Comparison of ENCODE assay signal across 30 mouse cellular contexts in the genomic region with DNA sequence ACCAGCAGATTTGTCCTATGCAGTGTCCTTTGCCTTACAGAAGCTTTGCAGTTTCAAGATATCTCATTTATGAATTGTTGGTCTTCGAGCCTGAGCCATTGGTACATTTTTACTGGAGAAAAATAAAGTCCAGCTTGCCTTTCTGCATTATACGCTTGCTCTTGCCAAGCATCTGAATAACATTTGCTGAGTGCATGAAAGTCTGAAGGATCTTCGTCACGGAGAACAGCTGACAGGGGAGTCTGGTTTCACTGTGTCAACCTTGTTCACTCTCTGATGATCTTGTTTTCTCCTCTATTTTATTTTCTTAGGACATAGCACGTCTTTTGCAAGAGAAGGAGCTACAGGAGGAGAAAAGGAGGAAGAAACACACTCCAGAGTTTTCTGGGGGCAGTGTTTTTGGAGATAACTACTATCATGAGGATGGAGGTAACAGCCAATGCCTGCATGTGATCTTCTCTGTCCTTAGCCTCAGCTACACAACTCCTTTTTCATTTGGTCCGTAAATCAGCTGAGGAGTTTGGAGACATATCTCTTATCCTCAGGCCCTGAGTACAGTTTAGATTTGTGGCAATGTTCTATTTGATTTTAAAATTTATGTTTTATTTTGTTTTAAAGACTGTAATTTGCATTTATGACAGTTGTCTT. TPM values are rescaled to one million over a fixed set of nuclear protein-coding genes. Genes with fewer than 3 reads are reported as not detected.
DNase-seq lines count a peak whose midpoint lies in the region; ATAC-seq lines count a peak whose summit lies in the region.
"Had no signal": no experiment of that assay in that cellular context is flagged by ENCODE, and none has a peak within 500 bp of the region (broad histone marks: within the 10 kb centered on the region; RNA-seq: fewer than 3 reads in every experiment).

No protein-coding gene starts in this region.

- no peaks in the 10 kb centered on the region for H3K4me1 ChIP-seq in midbrain, embryonic 11.5 days (ENCODE audit: control insufficient read depth, insufficient read depth, low read length)
- H3K4me1 ChIP-seq in midbrain, embryonic 10.5 days, result no peaks in the 10 kb centered on the region
- H3K4me1 ChIP-seq: embryonic facial prominence, embryonic 13.5 days; forebrain, embryonic 10.5 days; forebrain, embryonic 13.5 days; hindbrain, embryonic 12.5 days; hindbrain, embryonic 15.5 days had no signal

- no peaks in the 10 kb centered on the region; the same call in 1 of the 2 replicates for H3K9me3 ChIP-seq in midbrain, embryonic 11.5 days (ENCODE audit: control insufficient read depth, low read length)
- H3K9me3 ChIP-seq in midbrain, embryonic 10.5 days (replicated peaks), result peaks cover 6% of the 10 kb centered on the region; the same call in 1 of the 2 replicates
- H3K9me3 ChIP-seq: forebrain, embryonic 13.5 days; G1E; hindbrain, embryonic 12.5 days had no signal

- H3K27ac ChIP-seq in midbrain, embryonic 11.5 days (ENCODE audit: low read depth, low read length), result no peak overlapping the region
- H3K27ac ChIP-seq in midbrain, embryonic 10.5 days (replicated peaks), result no peak overlapping the region
- H3K27ac ChIP-seq: embryonic facial prominence, embryonic 13.5 days; forebrain, embryonic 10.5 days; forebrain, embryonic 13.5 days; hindbrain, embryonic 12.5 days; hindbrain, embryonic 15.5 days had no signal

- H3K27me3 ChIP-seq in midbrain, embryonic 11.5 days (ENCODE audit: control insufficient read depth, insufficient read depth, low read length), result no peaks in the 10 kb centered on the region
- no peaks in the 10 kb centered on the region for H3K27me3 ChIP-seq in midbrain, embryonic 10.5 days (ENCODE audit: low read depth, poor library complexity, severe bottlenecking)
- H3K27me3 ChIP-seq: CH12.LX; embryonic facial prominence, embryonic 13.5 days; forebrain, embryonic 13.5 days; hindbrain, embryonic 12.5 days; hindbrain, embryonic 15.5 days had no signal

- H3K4me2 ChIP-seq in midbrain, embryonic 11.5 days, result no peak overlapping the region
- H3K4me2 ChIP-seq: embryonic facial prominence, embryonic 13.5 days; forebrain, embryonic 13.5 days; heart, embryonic 11.5 days; hindbrain, embryonic 12.5 days; hindbrain, embryonic 15.5 days had no signal

- DNase-seq in frontal cortex, postnatal 25 days (ENCODE audit: low spot score in 2 of 2), result no peak
- DNase-seq in gastrocnemius, adult 8-10 months (ENCODE audit: low spot score in 2 of 2), result peak; percentile 15 to 25
- no peak for DNase-seq in gastrocnemius, postnatal 10 days
- peak; percentile 59 for DNase-seq in midbrain, embryonic 11.5 days (ENCODE audit: low spot score, missing footprints)
- no peak for DNase-seq in midbrain, embryonic 10.5 days (ENCODE audit: low spot score)
- DNase-seq in skeletal muscle tissue, adult 2 months (ENCODE audit: low read depth, low spot score), result peak; percentile 78
- DNase-seq in thymus, postnatal 36 days, result no peak
- DNase-seq: adrenal gland, adult 8-10 months; adrenal gland, postnatal 25 days; B cell, adult 2 months; cerebellum, adult 11-12 months; cerebellum, adult 8-10 months; cerebellum, postnatal 14 days; heart, adult 11 months; kidney, adult 2 months had no signal

- H3K9ac ChIP-seq in midbrain, embryonic 11.5 days (ENCODE audit: low read length), result no peak overlapping the region
- H3K9ac ChIP-seq: embryonic facial prominence, embryonic 13.5 days; forebrain, embryonic 13.5 days; hindbrain, embryonic 12.5 days; hindbrain, embryonic 15.5 days had no signal

- H3K4me3 ChIP-seq in midbrain, embryonic 11.5 days (ENCODE audit: low read depth, low read length), result no peak overlapping the region
- H3K4me3 ChIP-seq in midbrain, embryonic 10.5 days, result no peak overlapping the region
- H3K4me3 ChIP-seq: embryonic facial prominence, embryonic 13.5 days; forebrain, embryonic 10.5 days; forebrain, embryonic 13.5 days; hindbrain, embryonic 12.5 days; hindbrain, embryonic 15.5 days had no signal

- H3K36me3 ChIP-seq in midbrain, embryonic 11.5 days (ENCODE audit: control insufficient read depth, insufficient read depth, low read length), result peaks cover 19% of the 10 kb centered on the region
- H3K36me3 ChIP-seq in midbrain, embryonic 10.5 days, result peaks cover 97% of the 10 kb centered on the region

- 96% methylated on average over 6 of the region's 6 CpGs for WGBS in midbrain, embryonic 11.5 days
- 94% methylated on average over 6 of the region's 6 CpGs for WGBS in midbrain, embryonic 10.5 days

- peak; percentile 62 for ATAC-seq in frontal cortex, adult (ENCODE audit: low TSS enrichment)
- ATAC-seq in midbrain, embryonic 11.5 days (ENCODE audit: low FRiP score), result no peak
- ATAC-seq: activated CD4-positive, CD25-positive, alpha-beta regulatory T cell, adult 4 months; forebrain, embryonic 13.5 days; forebrain, embryonic 16.5 days; intestine, postnatal 0 days had no signal

RNA-seq across cellular contexts. Expression of gene Ccdc50, which starts 28.4 kb away (rescaled TPM):
- total RNA-seq in gastrocnemius, adult 8-10 months (2022), result 100 to 1,000 TPM in 1 of 4 experiments, 10 to 100 TPM in 3; 73.9 to 108 (median 87.9) TPM
- total RNA-seq in gastrocnemius, postnatal 10 days (2021), result 100 to 1,000 TPM; 101 to 102 TPM
- 74.9 and 77.1 TPM in 2 replicates for polyA plus RNA-seq in midbrain, embryonic 11.5 days (2014; fragmentation: Nextera tagmentation; extraction: Ambion mirVana)
- polyA plus RNA-seq in midbrain, embryonic 10.5 days (2016; fragmentation: Nextera tagmentation; extraction: Ambion mirVana), result 53.2 and 57.8 TPM in 2 replicates

RNA-seq across cellular contexts. Expression of gene Uts2b, which starts 47.0 kb away (rescaled TPM):
- total RNA-seq in gastrocnemius, adult 8-10 months (2022), result not detected
- total RNA-seq in gastrocnemius, postnatal 10 days (2021), result not detected
- polyA plus RNA-seq in midbrain, embryonic 11.5 days (2014; fragmentation: Nextera tagmentation; extraction: Ambion mirVana), result not detected in 2 replicates
- not detected in 2 replicates for polyA plus RNA-seq in midbrain, embryonic 10.5 days (2016; fragmentation: Nextera tagmentation; extraction: Ambion mirVana)
- total RNA-seq: adrenal gland, adult 8-10 months; adrenal gland, postnatal 25 days; G1E; hematopoietic stem cell, adult 5-6 weeks had no signal
- polyA plus RNA-seq: activated CD4-positive, CD25-positive, alpha-beta regulatory T cell, adult 4 months; forebrain, embryonic 10.5 days; forebrain, embryonic 13.5 days; forebrain, embryonic 16.5 days; frontal cortex, adult 2 months; G1E; intestine, embryonic 14.5 days; kidney, adult 2 months had no signal

Comparison
In these comparisons a context has a peak if more than half of its experiments do, and no peak if none do; other contexts are left out.
1. DNase-seq: peak in gastrocnemius, adult 8-10 months (2 of 2), midbrain, embryonic 11.5 days (single experiment) and skeletal muscle tissue, adult 2 months (single experiment); none in frontal cortex, postnatal 25 days (0 of 2), gastrocnemius, postnatal 10 days (single experiment), midbrain, embryonic 10.5 days (single experiment) and thymus, postnatal 36 days (0 of 2).